Mouse (Mus musculus) bone marrow macrophage, adult 2 months (primary cell): Measurements from ENCODE around the gene Ip6k3.

Experiments used
- CTCF ChIP-seq: IDR thresholded peaks from 2 replicates; pipeline ENCODE4 v1.5.1; 2012; ENCODE audit warnings: low read depth, mild to moderate bottlenecking, low read length, moderate library complexity
- POLR2A ChIP-seq: IDR thresholded peaks from 2 replicates; pipeline ENCODE4 v1.6.1; 2012; ENCODE audit warnings: mild to moderate bottlenecking, low read depth, low read length, borderline replicate concordance

DNA sequence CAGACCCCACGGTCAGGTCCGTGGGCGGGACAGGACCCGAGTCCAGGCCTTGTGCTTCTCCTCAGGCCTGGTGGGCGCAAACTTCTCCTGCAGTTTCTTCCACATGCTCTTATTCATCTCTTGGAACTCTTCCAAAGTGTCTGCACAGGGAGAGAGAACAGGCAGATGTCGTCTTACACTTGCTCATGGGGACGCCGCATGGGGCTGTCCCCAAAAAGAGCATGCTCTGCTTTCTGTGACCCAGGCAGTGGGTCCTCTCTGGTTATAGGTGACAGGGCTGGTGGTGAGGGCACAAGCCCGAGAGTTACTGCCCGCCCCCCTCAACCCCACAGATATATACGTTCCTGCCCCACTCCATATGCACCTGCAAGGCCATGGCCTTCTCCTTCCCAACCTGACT is 44.9 kb downstream of the Ip6k3 start:
- no peak for TF ChIP-seq CTCF
- TF ChIP-seq POLR2A: no peak
